Mouse (Mus musculus) liver, embryonic 12.5 days (tissue): ENCODE data around the gene Klf3. TPM values are rescaled to one million over a fixed set of nuclear protein-coding genes. Genes with fewer than 3 reads are reported as not detected.

Source experiments
- polyA plus RNA-seq: library from polyadenylated mRNA; unstranded; fragments of >200 nt; fragmentation: Nextera tagmentation; extraction: Ambion mirVana; gene quantifications from 2 replicates; pipeline ENCODE4 v1.2.1, GENCODE M21; 2016

Klf3 gene
- polyA plus RNA-seq, 1 experiment from 2014 or later: 91.2 TPM

Other genes starting within 250 kb of the Klf3 start
- gene Tlr1, start 130.2 kb downstream of the Klf3 start, polyA plus RNA-seq: 0.96 and 1.0 TPM in 2 replicates
- gene Tlr6, start 156.7 kb downstream of the Klf3 start, polyA plus RNA-seq: 0.44 and 0.54 TPM in 2 replicates
- gene Fam114a1, start 166.7 kb downstream of the Klf3 start, polyA plus RNA-seq: 14.7 and 15.3 TPM in 2 replicates